In genomic region chr13:44772816-44773215, GRCm38 (mm10) we compare ENCODE assay signal across 17 mouse cellular contexts.
"Had no signal": no experiment of that assay in that cellular context is flagged by ENCODE, and none has a peak within 500 bp of the region (broad histone marks: within the 10 kb centered on the region; RNA-seq: fewer than 3 reads in every experiment).

No protein-coding gene starts in this region.

- H3K4me3 ChIP-seq: midbrain, embryonic 10.5 days; midbrain, embryonic 12.5 days; myocyte; neural tube, embryonic 13.5 days; neural tube, embryonic 15.5 days had no signal

- H3K36me3 ChIP-seq: midbrain, embryonic 12.5 days; neural tube, embryonic 13.5 days; neural tube, embryonic 15.5 days had no signal

- ATAC-seq: midbrain, embryonic 16.5 days had no signal

- DNase-seq: lung, adult 18-20 months; lung, embryonic 14.5 days; lung, postnatal 10 days; lung, postnatal 4 days; midbrain, embryonic 14.5 days; retina, postnatal 1 day; right cerebral cortex, adult 18-20 months; right cerebral cortex, postnatal 25 days; right cerebral cortex, postnatal 4 days; spleen, adult 18-20 months had no signal

- H3K4me1 ChIP-seq: neural tube, embryonic 15.5 days had no signal

- H3K27ac ChIP-seq: liver, embryonic 14.5 days; midbrain, embryonic 10.5 days; midbrain, embryonic 12.5 days; neural tube, embryonic 13.5 days; neural tube, embryonic 15.5 days had no signal

- H3K27me3 ChIP-seq: midbrain, embryonic 12.5 days; neural tube, embryonic 13.5 days; neural tube, embryonic 15.5 days had no signal
